Mouse (Mus musculus) limb, embryonic 12.5 days (tissue): ENCODE data around the gene Klhdc8a. TPM values are rescaled to one million over a fixed set of nuclear protein-coding genes. Genes with fewer than 3 reads are reported as not detected.
"Not testable (repeated sequence)": the region's sequence is repeated elsewhere in the genome, so short reads cannot be mapped to it uniquely, and the experiment has no call there.

ENCODE experiments used
- ATAC-seq: fragments of 200-750 bp; cut with Nextera tagmentation; 2 replicates; pipeline ENCODE4 v1.8.0; 2017; ENCODE audit warnings: low read depth, moderate TSS enrichment; ENCODE audit not compliant: insufficient number of reproducible peaks, insufficient read depth, low FRiP score, low TSS enrichment
- H3K27ac ChIP-seq: fragments of 300-500 bp; sonication (generic); 2 replicates; pipeline ENCODE4 v1.5.1; 2016; ENCODE audit warnings: mild to moderate bottlenecking, moderate library complexity
- H3K27me3 ChIP-seq: fragments of 300-500 bp; sonication (generic); 2 replicates; pipeline ENCODE4 v1.6.1; 2016; ENCODE audit warnings: mild to moderate bottlenecking, moderate library complexity
- H3K36me3 ChIP-seq: fragments of 300-500 bp; sonication (generic); 2 replicates; pipeline ENCODE4 v1.6.1; 2016; ENCODE audit warnings: mild to moderate bottlenecking, moderate library complexity
- H3K4me1 ChIP-seq: fragments of 300-500 bp; sonication (generic); replicated peaks from 2 replicates; pipeline ENCODE4 v1.6.1; 2016
- H3K4me2 ChIP-seq: fragments of 300-500 bp; sonication (generic); 2 replicates; pipeline ENCODE4 v1.6.1; 2016; ENCODE audit warnings: mild to moderate bottlenecking, moderate library complexity
- H3K4me3 ChIP-seq: fragments of 300-500 bp; sonication (generic); replicated peaks from 2 replicates; pipeline ENCODE4 v1.5.1; 2016; ENCODE audit warnings: mild to moderate bottlenecking
- H3K9ac ChIP-seq: fragments of 300-500 bp; sonication (generic); replicated peaks from 2 replicates; pipeline ENCODE4 v1.6.1; 2016; ENCODE audit warnings: mild to moderate bottlenecking, moderate library complexity
- H3K9me3 ChIP-seq: fragments of 300-500 bp; sonication (generic); 2 replicates; pipeline ENCODE4 v1.6.1; 2016; ENCODE audit warnings: mild to moderate bottlenecking, moderate library complexity
- WGBS: fragments of 180-500 bp; shearing (Covaris S2); methylation state at CpG from one replicate; pipeline ENCODE4 v1.1.7; 2016; 5-methylcytosine and 5-hydroxymethylcytosine counted together
- polyA plus RNA-seq: library from polyadenylated mRNA; unstranded; fragments of >200 nt; fragmentation: Nextera tagmentation; extraction: Ambion mirVana; gene quantifications from 2 replicates; pipeline ENCODE4 v1.2.1, GENCODE M21; 2016

Klhdc8a gene
- polyA plus RNA-seq, 1 experiment from 2014 or later = 0.05 TPM

DNA sequence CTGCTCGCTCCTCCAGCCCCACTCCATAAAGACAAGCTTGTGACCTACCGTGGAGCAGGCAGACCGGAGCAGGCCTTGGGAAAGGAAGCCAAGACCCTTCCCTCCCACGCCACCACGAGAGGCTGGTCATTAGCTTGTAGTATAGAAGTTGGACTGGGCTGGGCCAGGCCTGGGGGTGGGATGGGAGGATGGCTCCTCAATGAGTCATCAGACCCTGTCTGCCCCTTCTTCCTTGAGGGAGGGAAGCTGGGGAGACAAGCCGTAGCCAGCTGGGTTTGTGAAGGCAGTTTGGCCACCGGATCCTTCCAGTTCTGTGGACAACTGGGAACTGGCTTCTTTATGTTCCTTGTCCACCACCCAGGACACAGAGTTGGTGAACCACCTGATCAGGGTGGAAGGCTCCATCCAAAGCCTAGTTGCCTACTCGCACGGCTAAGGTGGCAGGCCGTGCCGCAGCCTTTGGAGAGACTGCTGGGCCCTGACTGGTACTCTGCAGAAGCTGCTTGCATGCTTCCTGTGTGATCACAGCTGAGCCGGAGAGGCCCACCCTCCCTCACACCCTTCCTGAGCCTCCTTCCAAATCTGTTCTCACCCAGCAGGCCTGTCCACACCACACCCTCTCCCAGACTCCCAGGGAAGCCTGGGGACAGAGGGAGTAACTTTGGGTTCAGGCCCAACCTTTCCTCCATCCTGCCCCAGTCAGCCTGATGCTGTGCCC is 47.9 kb downstream of the Klhdc8a start:
- H3K27me3 ChIP-seq = no peaks in the 10 kb centered on the region
- no peak overlapping the region for H3K9ac ChIP-seq
- WGBS = 76% methylated on average over 12 of the region's 12 CpGs
- H3K9me3 ChIP-seq = peaks cover 4% of the 10 kb centered on the region; the same call in 1 of the 2 replicates
- no peak overlapping the region for H3K4me2 ChIP-seq
- no peak overlapping the region for H3K27ac ChIP-seq
- no peaks in the 10 kb centered on the region for H3K4me1 ChIP-seq
- no peak for ATAC-seq
- H3K4me3 ChIP-seq = no peak overlapping the region
- no peaks in the 10 kb centered on the region for H3K36me3 ChIP-seq

DNA sequence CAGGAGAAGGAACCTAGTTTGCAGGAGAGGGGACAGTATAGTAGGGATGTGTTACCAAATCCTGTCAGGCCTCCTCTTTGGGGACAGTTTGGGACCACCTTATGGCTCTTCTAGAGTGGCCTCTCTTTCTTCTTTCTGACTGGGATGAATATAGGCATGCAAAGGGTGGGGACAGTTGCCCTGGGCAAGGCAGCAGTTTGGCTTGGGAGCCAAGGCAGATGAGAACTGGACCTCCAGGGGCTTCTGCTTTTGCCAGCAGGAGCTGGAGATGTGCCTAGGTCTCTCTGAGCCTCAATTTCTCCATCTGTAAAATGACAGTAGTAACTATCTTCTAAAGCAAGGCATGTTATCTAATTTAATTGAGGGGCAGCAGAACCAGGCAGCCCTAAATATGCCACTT is 48.5 kb downstream of the Klhdc8a start:
- H3K9me3 ChIP-seq = peaks cover 4% of the 10 kb centered on the region; the same call in 1 of the 2 replicates
- no peaks in the 10 kb centered on the region for H3K36me3 ChIP-seq
- no peak overlapping the region for H3K4me3 ChIP-seq
- no peak for ATAC-seq
- H3K27me3 ChIP-seq = no peaks in the 10 kb centered on the region
- no peak overlapping the region for H3K27ac ChIP-seq
- no peaks in the 10 kb centered on the region for H3K4me1 ChIP-seq
- H3K4me2 ChIP-seq = no peak overlapping the region
- H3K9ac ChIP-seq = no peak overlapping the region

DNA sequence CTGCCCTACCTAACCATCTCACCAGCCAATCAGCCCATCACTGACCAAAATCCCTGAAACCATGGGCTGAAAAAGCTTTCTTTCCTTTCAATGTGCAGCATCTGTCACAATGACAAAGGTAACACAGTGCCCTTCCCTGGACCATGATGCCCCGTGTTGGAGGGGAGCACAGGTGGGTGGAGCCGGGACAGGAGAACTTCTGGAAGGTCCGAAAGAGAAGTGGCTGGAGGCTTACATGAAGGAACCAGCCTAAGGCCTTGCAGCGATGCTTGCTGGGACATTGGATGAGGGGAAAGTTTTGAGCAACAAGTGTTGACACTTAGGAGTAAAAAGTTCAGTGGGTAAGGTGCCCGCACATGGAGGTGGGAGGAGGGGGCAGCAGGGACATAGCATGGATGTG is 50.0 kb downstream of the Klhdc8a start:
- Histone ChIP-seq H3K9me3 (peaks cover 4% of the 10 kb centered on the region; the same call in 1 of the 2 replicates), H3K9ac (no peak overlapping the region), H3K4me3 (no peak overlapping the region), H3K27ac (no peak overlapping the region), H3K36me3 (no peaks in the 10 kb centered on the region), H3K27me3 (no peaks in the 10 kb centered on the region), H3K4me2 (no peak overlapping the region), H3K4me1 (no peaks in the 10 kb centered on the region)
- ATAC-seq = no peak
- 82% methylated on average over 5 of the region's 5 CpGs for WGBS

DNA sequence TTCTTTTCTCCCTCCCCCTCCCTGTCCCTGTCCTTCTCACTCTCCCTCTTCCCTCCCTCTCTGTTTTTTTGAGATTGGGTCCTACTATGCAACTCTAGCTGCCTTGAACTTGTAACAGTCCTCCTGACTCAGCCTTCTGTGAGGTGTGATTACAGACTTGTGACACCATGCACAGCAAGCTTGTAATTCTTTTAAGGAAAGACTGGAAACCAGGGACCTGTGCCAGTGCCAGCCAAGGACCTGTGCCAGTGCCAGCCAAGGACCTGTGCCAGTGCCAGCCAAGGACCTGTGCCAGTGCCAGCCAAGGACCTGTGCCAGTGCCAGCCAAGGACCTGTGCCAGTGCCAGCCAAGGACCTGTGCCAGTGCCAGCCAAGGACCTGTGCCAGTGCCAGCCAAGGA is 50.6 kb downstream of the Klhdc8a start:
- not testable (repeated sequence) for H3K27ac ChIP-seq, H3K4me2 ChIP-seq, H3K9me3 ChIP-seq, ATAC-seq, H3K4me3 ChIP-seq, H3K27me3 ChIP-seq, H3K4me1 ChIP-seq, H3K9ac ChIP-seq, H3K36me3 ChIP-seq

DNA sequence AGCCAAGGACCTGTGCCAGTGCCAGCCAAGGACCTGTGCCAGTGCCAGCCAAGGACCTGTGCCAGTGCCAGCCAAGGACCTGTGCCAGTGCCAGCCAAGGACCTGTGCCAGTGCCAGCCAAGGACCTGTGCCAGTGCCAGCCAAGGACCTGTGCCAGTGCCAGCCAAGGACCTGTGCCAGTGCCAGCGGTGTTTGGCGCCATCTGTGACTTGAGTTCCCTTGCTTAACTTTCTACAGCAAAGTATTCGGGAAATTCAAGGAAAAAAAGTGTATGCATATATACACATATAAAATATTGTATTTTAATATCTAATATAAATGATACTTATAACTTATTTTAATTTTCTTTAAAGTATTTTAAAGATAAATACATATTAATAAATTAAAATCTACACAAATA is 51.2 kb downstream of the Klhdc8a start:
- not testable (repeated sequence) for H3K9me3 ChIP-seq, H3K4me1 ChIP-seq, H3K4me3 ChIP-seq, ATAC-seq, H3K36me3 ChIP-seq, H3K4me2 ChIP-seq, H3K9ac ChIP-seq, H3K27me3 ChIP-seq, H3K27ac ChIP-seq
- 95% methylated on average over 3 of the region's 3 CpGs for WGBS

DNA sequence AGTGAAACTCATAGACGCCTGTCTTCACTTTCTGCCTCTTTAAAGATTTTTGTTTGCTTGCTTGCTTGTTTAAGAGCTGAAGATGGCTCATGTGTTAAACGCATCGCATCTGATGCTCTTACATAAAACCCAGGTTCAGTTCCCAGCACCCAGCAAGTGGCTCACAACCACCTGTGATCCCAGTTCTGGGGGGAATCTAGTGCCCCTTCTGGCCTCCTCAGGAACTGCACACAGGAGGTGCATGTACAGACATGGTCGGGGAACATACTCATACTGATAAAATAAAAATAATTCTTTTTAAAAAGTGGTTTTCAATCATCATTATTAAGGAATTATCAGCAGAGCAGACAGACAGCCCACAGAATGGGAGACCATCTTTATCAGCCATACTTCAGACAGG is 52.6 kb downstream of the Klhdc8a start:
- WGBS = 95% methylated on average over 4 of the region's 4 CpGs
- Histone ChIP-seq H3K27ac (no peak overlapping the region), H3K4me2 (no peak overlapping the region), H3K4me3 (no peak overlapping the region), H3K36me3 (no peaks in the 10 kb centered on the region), H3K9ac (no peak overlapping the region), H3K27me3 (no peaks in the 10 kb centered on the region), H3K9me3 (peaks cover 4% of the 10 kb centered on the region; the same call in 1 of the 2 replicates), H3K4me1 (0 out of 2 replicates have a peak, but pooled peaks cover 4% of the 10 kb centered on the region)
- no peak for ATAC-seq

DNA sequence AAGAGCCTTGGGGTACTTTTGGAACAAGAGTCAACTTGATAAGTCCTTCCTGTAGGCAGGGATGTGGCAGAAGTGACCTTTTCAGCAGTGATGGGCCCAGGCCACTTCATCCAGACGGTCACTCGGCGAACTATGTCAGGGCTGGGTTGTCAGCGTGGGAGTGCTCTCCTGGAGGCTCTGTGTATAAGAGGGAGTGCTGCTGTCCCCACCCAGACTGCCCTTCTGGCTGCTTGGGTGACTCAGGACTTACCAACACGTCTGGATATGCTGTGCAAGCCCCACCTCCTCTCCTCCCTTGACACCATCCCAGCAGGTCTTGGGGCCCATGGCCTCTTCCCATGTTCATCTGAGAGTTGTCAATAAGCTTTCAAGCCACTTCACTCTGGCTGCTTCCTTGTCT is 55.0 kb downstream of the Klhdc8a start:
- ATAC-seq = no peak
- Histone ChIP-seq H3K27me3 (no peaks in the 10 kb centered on the region), H3K9me3 (peaks cover 4% of the 10 kb centered on the region; the same call in 1 of the 2 replicates), H3K9ac (no peak overlapping the region), H3K4me1 (0 out of 2 replicates have a peak, but pooled peaks cover 4% of the 10 kb centered on the region), H3K27ac (no peak overlapping the region), H3K4me2 (no peak overlapping the region), H3K4me3 (no peak overlapping the region), H3K36me3 (peaks cover 18% of the 10 kb centered on the region)
- WGBS = 65% methylated on average over 5 of the region's 5 CpGs

DNA sequence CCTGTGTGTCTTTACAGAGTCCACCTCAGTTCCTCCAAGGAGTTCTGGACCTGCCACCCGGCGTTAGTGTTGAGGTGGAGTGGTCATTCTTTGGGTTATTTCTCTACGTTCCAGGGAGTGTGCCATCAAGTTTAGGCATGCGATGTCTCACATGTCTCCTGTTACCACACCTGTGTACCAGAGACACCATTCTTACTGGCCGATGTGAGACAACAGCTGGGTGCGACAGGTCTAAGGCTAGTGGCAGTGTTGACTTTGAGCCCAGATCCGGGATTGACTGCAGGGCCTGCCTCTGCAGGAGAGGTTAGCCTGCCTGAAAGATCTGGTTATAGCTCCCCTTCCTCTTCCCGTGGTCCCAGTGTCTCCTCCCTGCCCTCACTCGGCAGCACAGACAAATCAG is 55.8 kb downstream of the Klhdc8a start:
- H3K4me3 ChIP-seq = no peak overlapping the region
- H3K9ac ChIP-seq = 0 out of 2 replicates have a peak overlapping the region, but pooled peaks have one; percentile 23
- H3K4me2 ChIP-seq = no peak overlapping the region
- H3K27ac ChIP-seq = no peak overlapping the region
- H3K4me1 ChIP-seq = 0 out of 2 replicates have a peak, but pooled peaks cover 4% of the 10 kb centered on the region
- no peaks in the 10 kb centered on the region for H3K27me3 ChIP-seq
- WGBS = 76% methylated on average over 9 of the region's 9 CpGs
- H3K9me3 ChIP-seq = peaks cover 4% of the 10 kb centered on the region; the same call in 1 of the 2 replicates
- peaks cover 26% of the 10 kb centered on the region for H3K36me3 ChIP-seq
- no peak for ATAC-seq

DNA sequence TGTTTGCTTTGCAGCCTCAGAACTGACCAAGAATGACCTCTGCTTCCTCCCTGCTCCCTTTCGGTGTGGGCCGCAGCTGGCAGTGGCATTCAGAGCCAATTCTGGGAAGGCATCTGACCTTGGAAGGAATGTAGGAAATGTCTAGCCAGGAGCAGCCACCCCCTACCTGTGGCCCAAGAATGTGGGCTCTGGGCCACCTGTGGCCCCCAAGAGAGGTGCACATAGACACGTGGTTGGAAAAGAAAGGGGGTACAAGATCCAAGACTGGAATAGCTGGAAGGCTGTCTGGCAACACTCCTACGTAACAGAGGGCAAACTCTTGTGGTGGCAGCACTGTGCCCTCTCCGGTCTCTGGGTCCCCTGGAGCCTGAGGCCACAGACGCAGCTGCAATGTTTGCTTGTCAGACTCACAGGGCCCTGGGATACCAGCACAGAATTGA is 56.8 kb downstream of the Klhdc8a start:
- Histone ChIP-seq H3K4me1 (0 out of 2 replicates have a peak, but pooled peaks cover 4% of the 10 kb centered on the region), H3K27ac (no peak overlapping the region), H3K27me3 (no peaks in the 10 kb centered on the region), H3K36me3 (peaks cover 36% of the 10 kb centered on the region), H3K9me3 (peaks cover 4% of the 10 kb centered on the region; the same call in 1 of the 2 replicates), H3K4me3 (no peak overlapping the region), H3K4me2 (no peak overlapping the region), H3K9ac (no peak overlapping the region)
- no peak for ATAC-seq
- 74% methylated on average over 6 of the region's 6 CpGs for WGBS

DNA sequence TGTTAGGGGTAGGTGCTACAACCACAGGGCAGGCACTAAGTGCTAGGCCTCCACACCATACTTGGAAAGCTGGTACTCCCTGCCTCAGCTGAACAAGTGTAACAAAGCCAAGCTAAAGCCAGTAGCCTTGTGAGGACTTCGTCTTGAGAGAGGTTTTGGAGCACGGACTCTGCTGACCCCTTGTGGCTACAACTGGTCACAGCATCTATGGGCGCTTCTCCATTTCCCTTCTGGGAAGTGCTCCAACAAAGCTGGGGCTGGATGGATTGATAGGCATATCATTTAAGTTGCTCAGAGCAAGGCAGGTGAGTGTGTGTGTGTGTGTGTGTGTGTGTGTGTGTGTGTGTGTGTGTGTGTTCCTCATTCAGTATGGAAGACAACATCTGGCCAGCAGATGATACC is 57.4 kb downstream of the Klhdc8a start:
- Histone ChIP-seq H3K36me3 (peaks cover 42% of the 10 kb centered on the region), H3K27ac (no peak overlapping the region), H3K27me3 (no peaks in the 10 kb centered on the region), H3K9ac (no peak overlapping the region), H3K4me3 (no peak overlapping the region), H3K9me3 (peaks cover 3% of the 10 kb centered on the region; the same call in 1 of the 2 replicates), H3K4me2 (no peak overlapping the region), H3K4me1 (0 out of 2 replicates have a peak, but pooled peaks cover 4% of the 10 kb centered on the region)
- under 1% methylated on average over 3 of the region's 3 CpGs for WGBS
- peak; percentile 63; the same call in 1 of the 2 replicates for ATAC-seq

DNA sequence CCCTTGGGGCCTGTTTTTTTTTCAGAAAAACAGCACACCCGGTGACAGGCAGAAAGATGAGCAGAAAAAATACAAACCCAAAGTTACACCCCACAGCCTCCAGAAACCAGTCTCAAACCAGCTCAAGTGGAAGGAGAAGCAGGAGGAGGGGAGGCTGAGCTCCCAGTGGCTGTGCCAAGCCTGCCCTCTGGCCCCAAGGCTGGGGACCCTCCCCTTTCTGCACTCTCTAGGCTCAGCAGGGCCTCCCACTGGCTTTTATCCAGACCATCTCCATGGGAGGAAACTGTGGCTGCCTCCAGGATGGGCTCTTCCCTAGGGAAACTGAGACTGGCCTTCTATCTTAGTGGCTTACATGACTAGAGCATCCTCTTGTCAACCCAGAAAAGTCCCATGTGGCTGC is 58.4 kb downstream of the Klhdc8a start:
- Histone ChIP-seq H3K9me3 (no peaks in the 10 kb centered on the region), H3K36me3 (peaks cover 52% of the 10 kb centered on the region), H3K27ac (no peak overlapping the region), H3K9ac (no peak overlapping the region), H3K4me3 (no peak overlapping the region), H3K27me3 (no peaks in the 10 kb centered on the region), H3K4me2 (no peak overlapping the region), H3K4me1 (0 out of 2 replicates have a peak, but pooled peaks cover 4% of the 10 kb centered on the region)
- 75% methylated on average over 1 of the region's 1 CpGs for WGBS
- ATAC-seq = no peak
